Mouse (Mus musculus): ENCODE data around the gene Iqgap2. TPM values are rescaled to one million over a fixed set of nuclear protein-coding genes. Genes with fewer than 3 reads are reported as not detected.

The Iqgap2 gene
- total and polyA plus RNA-seq, 3 experiments = 0.08 to 0.14 (median 0.11) TPM

- in situ Hi-C loops (cut with MboI; ENCODE audit: low pct_ligation_motif_present, low pct_unique_long_range_greater_than_20kb, low sequenced_read_pairs) = no loop called here
- no peak overlapping the region for H3K4me3 ChIP-seq (replicated peaks in 1 of 3; ENCODE audit: low read depth in 2 of 3, low read length in 2 of 3, poor library complexity in 1 of 3)
- TF ChIP-seq RAD21 (IDR thresholded peaks at IDR 0.05; ENCODE audit: low read depth, low read length) = peak; percentile 39
- TF ChIP-seq SMC3 (IDR thresholded peaks at IDR 0.05; ENCODE audit: low read depth, low read length) = 0 out of 2 replicates have a peak, but pooled peaks have one; percentile 15
- no peak for TF ChIP-seq MAFK (IDR thresholded peaks at IDR 0.05; ENCODE audit: insufficient replicate concordance, low read length)
- peak in 1 of 2 experiments; percentile 46; a peak in 2 of 4 replicates for TF ChIP-seq CTCF (conservative IDR thresholded peaks at IDR 0.05 in 1 of 2, IDR thresholded peaks at IDR 0.05 in 1 of 2; ENCODE audit: low read depth in 2 of 2, low read length in 2 of 2)
- TF ChIP-seq NELFE (IDR thresholded peaks at IDR 0.05; ENCODE audit: low read depth, low read length) = no peak
- no peak for TF ChIP-seq CHD2 (IDR thresholded peaks at IDR 0.05; ENCODE audit: low read length)
- H3K9me3 ChIP-seq (replicated peaks; ENCODE audit: low read length) = no peaks in the 10 kb centered on the region
- no peak overlapping the region for H3K9ac ChIP-seq (ENCODE audit: insufficient read depth, low read depth)
- no peaks in the 10 kb centered on the region for H3K4me1 ChIP-seq (ENCODE audit: control insufficient read depth in 1 of 2, insufficient read depth in 2 of 2)
- DNase-seq (ENCODE audit: extremely low read depth) = no peak
- dilution Hi-C loops (cut with MboI; ENCODE audit: extremely low pct_ligation_motif_present, extremely low pct_unique_long_range_greater_than_20kb, low sequenced_read_pairs) = no loop called here
- no peaks in the 10 kb centered on the region for H3K79me2 ChIP-seq (replicated peaks; ENCODE audit: control insufficient read depth, extremely low read depth, insufficient read depth, poor library complexity, severe bottlenecking)
- no peaks in the 10 kb centered on the region for H3K27me3 ChIP-seq (replicated peaks)
- H3K27ac ChIP-seq (ENCODE audit: insufficient read depth, low read depth) = no peak overlapping the region
- no peaks in the 10 kb centered on the region for H3K36me3 ChIP-seq (replicated peaks in 1 of 2; ENCODE audit: control insufficient read depth in 1 of 2, insufficient read depth in 1 of 2, low read length in 1 of 2)
- H3K4me2 ChIP-seq (ENCODE audit: insufficient read depth, low read depth, poor library complexity, severe bottlenecking) = no peak overlapping the region
These were observed 152.1 kb downstream of the Iqgap2 start for GRCm38 (mm10) chr13:95739651-95740050.

DNA sequence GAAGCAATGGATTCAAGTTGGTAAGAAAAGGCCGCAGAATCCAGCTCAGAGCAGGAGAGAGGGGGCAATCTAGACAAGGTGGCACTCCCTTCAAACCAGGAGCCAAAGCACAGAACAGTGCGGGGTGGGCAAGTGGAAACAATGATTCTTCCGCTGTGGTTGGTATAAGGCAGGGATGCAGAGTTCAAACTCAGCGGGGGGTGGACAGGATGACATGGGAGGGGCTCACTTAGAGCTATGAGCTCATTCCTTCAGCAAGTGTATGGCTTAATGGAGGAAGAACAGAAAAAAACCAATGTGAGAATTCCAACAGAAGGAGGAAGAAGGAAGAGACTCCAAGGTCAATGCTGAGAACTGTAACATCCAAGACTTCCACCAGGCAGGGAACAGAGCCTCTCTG lies 161.2 kb downstream of the Iqgap2 start:
- Histone ChIP-seq H3K4me1 (ENCODE audit: control insufficient read depth in 1 of 2, insufficient read depth in 2 of 2) (peaks cover 0 to 5% of the 10 kb centered on the region in 2 experiments; a peak in 2 of 4 replicates), H3K27ac (ENCODE audit: insufficient read depth, low read depth) (no peak overlapping the region), H3K27me3 (replicated peaks) (no peaks in the 10 kb centered on the region), H3K36me3 (replicated peaks in 1 of 2; ENCODE audit: control insufficient read depth in 1 of 2, insufficient read depth in 1 of 2, low read length in 1 of 2) (no peaks in the 10 kb centered on the region), H3K79me2 (replicated peaks; ENCODE audit: control insufficient read depth, extremely low read depth, insufficient read depth, poor library complexity, severe bottlenecking) (no peaks in the 10 kb centered on the region), H3K4me2 (ENCODE audit: insufficient read depth, low read depth, poor library complexity, severe bottlenecking) (no peak overlapping the region), H3K9me3 (replicated peaks; ENCODE audit: low read length) (no peaks in the 10 kb centered on the region), H3K9ac (ENCODE audit: insufficient read depth, low read depth) (no peak overlapping the region), H3K4me3 (replicated peaks in 1 of 3; ENCODE audit: low read depth in 2 of 3, low read length in 2 of 3, poor library complexity in 1 of 3) (no peak overlapping the region)
- DNase-seq (ENCODE audit: extremely low read depth) = no peak
- TF ChIP-seq ZC3H11A (IDR thresholded peaks at IDR 0.05; ENCODE audit: low read depth, low read length) = no peak
- TF ChIP-seq CTCF (conservative IDR thresholded peaks at IDR 0.05 in 1 of 2, IDR thresholded peaks at IDR 0.05 in 1 of 2; ENCODE audit: low read depth in 2 of 2, low read length in 2 of 2) = no peak
- TF ChIP-seq MYC (IDR thresholded peaks at IDR 0.05; ENCODE audit: low read depth, low read length) = no peak
- no peak for TF ChIP-seq JUND (conservative IDR thresholded peaks at IDR 0.05; ENCODE audit: low read depth, low read length)
- no peak for TF ChIP-seq TCF12 (IDR thresholded peaks at IDR 0.05; ENCODE audit: low read depth, low read length)
- no peak for TF ChIP-seq BHLHE40 (IDR thresholded peaks at IDR 0.05; ENCODE audit: low read depth, low read length)
- TF ChIP-seq RCOR1 (conservative IDR thresholded peaks at IDR 0.05; ENCODE audit: low read depth, low read length) = no peak
- no peak for TF ChIP-seq EP300 (IDR thresholded peaks at IDR 0.05; ENCODE audit: low read length)
- TF ChIP-seq SIN3A (IDR thresholded peaks at IDR 0.05; ENCODE audit: low read length) = no peak
- no peak for TF ChIP-seq NELFE (IDR thresholded peaks at IDR 0.05; ENCODE audit: low read depth, low read length)
- no peak for TF ChIP-seq POLR2AphosphoS2 (IDR thresholded peaks at IDR 0.05; ENCODE audit: low read depth, low read length)
- TF ChIP-seq UBTF (IDR thresholded peaks at IDR 0.05; ENCODE audit: low read depth, low read length) = no peak
- TF ChIP-seq SMC3 (IDR thresholded peaks at IDR 0.05; ENCODE audit: low read depth, low read length) = no peak
- no peak for TF ChIP-seq KAT2A (IDR thresholded peaks at IDR 0.05; ENCODE audit: insufficient replicate concordance, low read length)
- no peak for TF ChIP-seq ZKSCAN1 (IDR thresholded peaks at IDR 0.05; ENCODE audit: borderline replicate concordance, low read depth, low read length)
- no peak for TF ChIP-seq TBP (conservative IDR thresholded peaks at IDR 0.05; ENCODE audit: low read depth, low read length)
- no peak for TF ChIP-seq ZMIZ1 (IDR thresholded peaks at IDR 0.05; ENCODE audit: low read depth, low read length)
- TF ChIP-seq ETS1 (conservative IDR thresholded peaks at IDR 0.05; ENCODE audit: low read depth, low read length) = no peak
- no peak for TF ChIP-seq HCFC1 (IDR thresholded peaks at IDR 0.05; ENCODE audit: low read depth, low read length)
- TF ChIP-seq ELF1 (IDR thresholded peaks at IDR 0.05; ENCODE audit: low read depth, low read length) = no peak
- dilution Hi-C loops (cut with MboI; ENCODE audit: extremely low pct_ligation_motif_present, extremely low pct_unique_long_range_greater_than_20kb, low sequenced_read_pairs) = no loop called here
- in situ Hi-C loops (cut with MboI; ENCODE audit: low pct_ligation_motif_present, low pct_unique_long_range_greater_than_20kb, low sequenced_read_pairs) = no loop called here
